Mouse (Mus musculus): Measurements from ENCODE around the gene Prkar1b.

- TF ChIP-seq CEBPB (IDR thresholded peaks at IDR 0.05; ENCODE audit: low read depth), result no peak
- no peak for TF ChIP-seq CTCF (IDR thresholded peaks at IDR 0.05; ENCODE audit: control insufficient read depth, insufficient read depth, insufficient read length)
- no peak for TF ChIP-seq MAX (IDR thresholded peaks at IDR 0.05)
- no peak for TF ChIP-seq USF1 (IDR thresholded peaks at IDR 0.05; ENCODE audit: low read depth)
- TF ChIP-seq MYOD1 (IDR thresholded peaks at IDR 0.05; ENCODE audit: control insufficient read depth, insufficient read length, low read depth), result peak; percentile 29
Measured at GRCm38 (mm10) chr5:138997936-138998580, 151.7 kb downstream of the Prkar1b start.

Measured in C2C12 (cell line).